Mouse (Mus musculus) 3134 (cell line): ENCODE results near the gene Car2.

Experiments
- DNase-seq: peaks from one replicate; pipeline ENCODE4 v3.0.0-alpha.2; 2011; ENCODE audit warnings: low spot score; ENCODE audit not compliant: insufficient read length; ENCODE audit errors: extremely low read depth

Gene Car2

DNA sequence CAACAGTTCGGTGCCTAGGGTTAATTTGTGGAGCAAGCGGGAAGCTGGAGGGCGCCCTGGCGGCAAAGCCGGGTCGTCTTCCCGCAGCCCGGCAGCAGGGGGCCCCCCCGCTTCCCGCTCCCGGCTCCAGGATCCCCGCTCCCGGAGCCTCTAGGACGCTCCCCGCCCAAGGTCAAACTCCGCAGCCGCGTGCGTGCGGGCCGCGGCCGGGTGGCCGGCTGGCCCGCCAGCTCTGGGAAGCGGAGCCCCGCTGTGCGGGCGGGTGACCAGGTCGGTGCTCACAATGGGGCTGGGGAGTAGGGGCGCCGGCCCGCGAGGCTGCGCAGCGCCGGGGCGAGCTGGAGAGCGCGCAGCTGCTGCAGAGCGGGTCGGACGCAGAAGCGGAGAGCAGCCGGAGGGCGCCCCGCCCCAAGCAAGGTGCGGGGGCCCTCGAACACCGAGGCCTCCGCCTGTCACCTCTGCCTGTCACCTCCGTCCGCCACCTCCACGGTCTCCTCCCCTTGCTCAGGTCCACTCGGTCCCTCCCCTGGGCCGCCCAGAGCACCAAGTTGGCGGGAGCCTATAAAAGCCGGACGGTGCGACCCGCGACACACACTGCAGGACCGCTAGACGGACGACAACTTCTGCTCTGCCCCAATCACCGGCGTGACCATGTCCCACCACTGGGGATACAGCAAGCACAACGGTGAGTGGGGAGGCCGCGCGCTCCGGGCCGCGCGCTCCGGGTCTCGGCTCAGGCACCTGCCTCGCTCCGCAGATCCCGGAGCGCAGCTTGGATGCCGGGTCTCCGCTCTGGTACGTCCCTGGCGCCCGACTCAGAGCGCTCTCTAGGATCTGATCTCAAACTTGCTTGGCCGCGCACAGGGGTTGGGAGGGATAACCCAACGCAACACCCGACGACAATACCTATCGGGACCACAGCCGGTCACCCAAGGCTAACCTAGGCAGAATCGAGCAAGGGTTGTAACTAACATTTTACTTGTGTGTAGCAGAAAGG lies at the start of gene Car2:
Gene Car2, plus strand, starts transcription at position 172 of the 997 bp plus-strand sequence.
- no peak for DNase-seq

DNA sequence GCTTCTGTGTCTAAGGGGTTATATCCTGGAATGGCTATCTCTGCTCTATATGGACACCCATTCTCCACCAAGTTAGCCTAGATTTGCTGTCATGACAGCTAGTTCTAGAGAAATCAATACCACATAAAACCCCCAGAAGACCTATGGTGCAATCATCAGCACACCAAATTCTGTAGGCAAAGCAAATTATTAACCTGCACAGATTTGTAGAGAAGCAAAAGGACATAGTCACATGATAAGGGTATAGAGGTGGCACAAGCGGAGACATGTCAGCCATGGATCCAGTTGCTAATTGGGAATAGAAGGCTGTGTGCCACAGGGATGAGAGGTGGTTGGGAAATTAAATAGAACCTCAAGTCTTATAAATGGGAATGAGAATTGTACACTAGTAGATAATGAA lies 47.1 kb upstream of the Car2 start:
- DNase-seq, result no peak

DNA sequence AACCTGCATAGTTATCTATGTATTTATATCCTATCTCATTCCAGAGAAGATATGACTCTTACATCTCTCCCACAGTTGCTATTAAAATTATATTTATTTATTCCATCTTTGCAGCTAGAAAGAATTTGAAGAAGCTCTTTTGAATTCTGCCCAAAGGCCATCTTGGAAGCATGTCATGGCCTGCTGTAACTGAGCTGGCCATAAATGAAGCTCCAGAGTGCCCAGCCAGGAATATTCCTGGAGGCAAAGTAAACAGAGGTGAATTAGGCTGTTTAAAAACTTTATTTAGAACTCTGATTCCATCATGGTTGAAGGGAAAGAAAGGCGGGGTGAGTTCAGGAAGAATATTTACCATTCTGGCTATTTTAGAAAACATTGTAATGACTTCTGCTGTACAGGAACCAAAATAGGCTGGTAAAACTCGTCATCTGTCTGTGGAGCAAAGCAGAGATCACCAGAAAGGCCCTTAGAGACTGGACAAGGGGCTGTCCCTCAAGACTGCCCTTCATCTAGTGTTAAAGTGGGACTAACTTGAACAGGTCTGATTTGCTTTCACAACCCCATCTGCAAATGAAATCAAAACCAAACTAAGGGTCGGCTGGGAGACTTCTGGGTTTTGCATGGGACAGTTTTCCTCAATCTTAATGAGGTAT lies 46.5 kb upstream of the Car2 start:
- DNase-seq, result no peak

DNA sequence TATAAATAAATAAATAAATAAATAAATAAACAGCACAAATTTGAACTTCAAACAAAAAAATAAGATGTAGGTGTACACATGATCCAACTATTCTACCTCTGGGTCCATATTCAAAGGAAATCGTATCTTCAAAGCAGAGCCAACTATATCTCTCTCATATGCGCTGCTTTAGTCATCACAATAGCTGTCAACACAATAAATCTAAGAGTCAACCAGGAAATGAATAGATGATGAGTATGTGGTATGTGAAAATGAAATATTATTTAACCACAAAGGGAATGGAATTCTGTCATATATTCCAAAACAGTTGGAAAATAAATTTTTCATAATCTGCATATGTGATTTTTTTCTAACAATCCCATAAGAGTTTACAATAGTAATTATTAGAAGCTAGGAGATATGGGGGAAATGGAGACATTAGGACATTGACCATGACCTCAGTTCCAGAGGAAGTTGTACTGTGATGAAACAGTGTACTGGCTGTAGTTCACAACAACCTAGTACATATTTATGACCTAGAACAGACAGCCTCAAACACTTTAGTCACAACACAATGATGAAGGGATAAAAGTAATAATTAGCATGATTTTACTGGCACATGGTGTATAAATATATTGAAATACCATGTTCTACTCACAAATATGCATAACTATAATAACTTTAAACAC lies 37.4 kb upstream of the Car2 start:
- DNase-seq, result no peak

DNA sequence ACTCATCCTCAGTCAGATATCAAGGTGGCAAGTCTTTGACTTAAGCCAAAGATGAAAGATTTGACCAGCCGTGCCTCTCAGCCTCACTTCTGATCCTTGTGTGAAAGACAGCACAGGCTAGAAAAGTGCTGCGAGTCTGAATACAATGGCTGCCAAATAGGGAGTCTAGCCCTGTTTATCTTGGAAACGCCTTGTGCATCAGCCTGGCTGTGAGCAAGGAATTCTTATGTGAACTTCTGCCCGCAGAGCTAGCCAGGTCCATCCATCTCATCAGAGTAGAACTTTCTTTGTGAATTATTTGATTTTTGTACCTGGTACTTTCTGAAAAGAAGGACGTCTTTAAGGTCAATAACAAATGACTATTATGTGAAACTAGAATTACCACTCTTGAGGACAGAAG lies 32.1 kb upstream of the Car2 start:
- no peak for DNase-seq

DNA sequence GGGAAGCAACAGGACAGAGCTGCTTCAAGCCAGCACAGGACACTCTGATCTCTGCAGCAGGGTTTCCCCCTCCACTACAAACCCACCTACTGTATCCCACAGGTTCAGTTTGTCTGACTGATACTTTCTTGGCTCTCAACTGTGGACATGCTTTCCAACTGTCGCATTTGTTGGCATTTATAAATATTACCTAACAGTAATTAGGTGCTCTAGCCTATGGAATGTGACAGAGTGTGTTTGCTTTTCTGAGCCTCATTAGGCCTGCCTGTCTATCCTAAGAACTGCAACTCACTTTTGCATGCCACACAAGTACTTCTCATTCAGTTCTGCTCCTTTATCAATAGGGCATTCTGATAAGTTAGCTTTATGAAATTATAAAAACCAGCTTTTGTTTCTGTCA lies 31.6 kb upstream of the Car2 start:
- no peak for DNase-seq

DNA sequence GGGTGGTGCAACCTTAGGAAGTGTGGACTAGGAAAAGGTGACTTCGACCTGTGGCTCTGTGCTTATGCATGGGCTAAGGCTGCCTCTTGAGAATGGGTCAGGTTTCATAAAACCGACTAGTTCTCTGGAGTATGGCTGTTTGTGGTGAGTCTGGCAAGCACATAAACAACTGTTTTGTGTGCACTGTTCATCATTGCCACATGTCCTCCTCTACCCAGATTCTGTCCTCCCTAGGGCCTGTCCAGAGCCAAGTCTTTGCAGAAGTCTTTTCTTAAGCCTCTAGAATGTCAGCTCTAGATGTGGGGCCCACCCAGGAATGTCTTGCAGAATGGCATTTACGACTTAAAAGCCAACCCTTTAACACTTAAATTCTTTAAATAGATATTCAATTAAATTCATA lies 28.2 kb upstream of the Car2 start:
- DNase-seq, result no peak

DNA sequence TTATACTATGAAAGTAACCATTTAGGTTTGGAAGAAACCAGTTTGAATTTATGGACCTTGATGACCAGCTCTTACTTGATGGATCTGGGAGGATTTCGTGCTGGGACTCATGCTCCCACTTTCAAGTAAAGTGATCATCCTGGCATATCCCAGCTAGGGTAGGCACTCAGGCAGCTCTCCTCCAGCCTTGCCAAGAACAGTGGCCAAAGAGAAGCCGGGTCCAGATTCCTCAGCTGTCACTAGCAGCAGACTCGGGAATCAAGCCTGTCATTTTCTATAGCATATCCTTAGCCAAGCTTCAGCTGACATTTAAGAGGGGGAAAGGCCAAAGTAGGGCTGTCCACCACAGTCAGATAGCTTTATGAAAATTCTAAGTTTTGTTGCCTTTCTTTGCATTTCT lies 25.8 kb upstream of the Car2 start:
- no peak for DNase-seq

DNA sequence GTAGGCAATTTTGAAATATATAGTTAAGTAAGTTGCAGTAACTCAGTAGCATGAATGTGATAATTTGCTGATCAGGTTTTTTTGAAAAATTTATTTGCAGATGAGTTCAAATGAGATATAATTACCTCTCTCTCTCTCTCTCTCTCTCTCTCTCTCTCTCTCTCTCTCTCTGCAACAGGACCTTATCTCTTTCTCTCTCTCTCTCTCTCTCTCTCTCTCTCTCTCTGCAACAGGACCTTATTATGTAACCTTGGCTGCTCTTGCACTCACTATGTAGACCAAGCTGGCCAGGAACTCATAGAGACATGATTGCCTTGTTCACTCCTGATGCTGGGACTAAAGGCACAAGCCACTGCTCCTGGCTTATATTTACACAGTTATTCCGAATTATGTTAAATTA lies 24.9 kb upstream of the Car2 start:
- DNase-seq, result no peak

DNA sequence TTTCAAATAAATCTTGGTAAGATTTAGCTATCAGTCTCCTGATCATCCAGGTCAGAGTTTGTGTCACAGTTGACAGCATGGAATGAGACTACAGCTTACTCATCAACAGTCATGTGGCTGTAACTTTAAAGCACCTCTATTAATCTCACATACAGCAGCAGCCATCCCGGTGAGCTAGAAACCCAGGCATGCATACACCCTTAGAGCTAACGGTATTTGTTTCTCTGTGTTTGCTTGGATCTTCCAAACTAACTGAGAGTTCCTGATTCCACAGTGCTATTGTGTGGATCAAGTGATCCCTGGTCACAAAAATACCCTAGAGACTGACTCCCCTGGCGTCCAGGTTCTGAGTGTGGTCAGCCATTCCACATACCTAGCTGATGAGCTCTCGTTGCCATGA lies 24.3 kb upstream of the Car2 start:
- no peak for DNase-seq

DNA sequence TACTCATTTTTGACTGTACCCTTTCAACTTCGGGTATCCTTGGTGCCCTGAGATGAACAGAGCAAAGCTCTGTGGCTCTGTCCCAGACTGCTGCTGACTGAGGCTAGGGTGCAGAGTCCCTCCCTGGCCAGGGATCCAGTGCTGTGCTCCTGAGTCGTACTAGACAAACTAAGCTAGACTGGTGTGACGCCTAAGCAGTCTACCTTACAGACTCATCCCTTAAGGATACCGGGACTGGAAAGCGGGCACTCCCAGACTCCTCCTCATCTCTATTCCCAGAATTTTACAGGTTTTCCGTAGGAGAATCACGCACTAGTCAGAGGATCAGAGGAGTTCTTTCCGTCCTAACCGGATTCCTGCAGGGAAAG lies 23.4 kb upstream of the Car2 start:
- no peak for DNase-seq

DNA sequence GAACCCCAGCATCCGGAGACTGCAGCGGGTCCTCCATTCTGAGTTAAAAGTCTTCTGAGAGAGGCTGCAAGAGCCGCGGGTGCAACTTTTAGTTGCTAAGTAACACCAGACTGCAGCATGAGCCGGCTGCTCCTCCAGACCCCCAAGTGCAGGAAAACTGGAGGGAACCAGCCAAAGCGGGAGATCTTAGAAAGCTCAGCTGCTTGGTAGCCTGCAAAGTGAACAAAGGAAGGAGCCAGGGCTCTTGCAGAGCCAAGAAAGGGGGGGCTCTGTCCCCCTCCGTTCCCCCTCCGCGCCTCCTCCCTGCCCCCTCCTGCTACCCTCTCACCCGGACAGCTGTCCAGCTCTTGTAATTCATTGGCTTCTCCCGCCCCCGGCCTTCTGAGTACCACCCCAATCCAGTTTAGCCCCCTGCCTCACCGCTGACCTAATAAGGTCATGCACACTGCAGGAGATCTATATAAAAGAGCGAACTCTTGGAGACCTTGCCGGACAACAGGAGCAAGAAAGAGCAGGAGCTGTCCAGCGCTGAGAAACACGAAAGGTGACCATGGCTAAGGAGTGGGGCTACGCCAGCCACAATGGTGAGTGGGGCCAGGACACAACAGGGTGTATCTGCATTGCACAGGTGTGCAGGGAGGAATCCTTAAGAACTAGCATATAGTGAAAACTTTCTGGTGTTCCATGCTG lies 22.9 kb upstream of the Car2 start, which contains the start of gene Car3:
Gene Car3, plus strand, starts transcription at position 491 of the 690 bp plus-strand sequence.
- DNase-seq, result no peak

DNA sequence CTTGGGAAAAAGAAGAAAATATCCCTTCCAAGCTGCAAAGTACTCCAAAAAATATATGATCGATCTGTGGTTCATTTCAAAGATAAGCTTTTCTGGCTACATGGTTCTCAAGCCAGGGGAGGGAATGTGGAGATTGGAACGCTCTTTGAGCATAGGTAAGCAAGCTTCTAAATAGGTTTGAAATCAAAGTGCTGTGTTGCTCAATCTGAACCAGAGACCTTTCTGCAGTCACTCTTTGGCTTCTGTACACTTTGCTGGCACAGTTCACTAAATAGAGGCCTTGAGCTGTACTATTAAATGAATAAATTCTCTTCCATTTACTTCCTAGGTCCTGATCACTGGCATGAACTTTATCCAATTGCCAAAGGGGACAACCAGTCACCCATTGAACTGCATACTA lies 22.2 kb upstream of the Car2 start:
- DNase-seq, result no peak

DNA sequence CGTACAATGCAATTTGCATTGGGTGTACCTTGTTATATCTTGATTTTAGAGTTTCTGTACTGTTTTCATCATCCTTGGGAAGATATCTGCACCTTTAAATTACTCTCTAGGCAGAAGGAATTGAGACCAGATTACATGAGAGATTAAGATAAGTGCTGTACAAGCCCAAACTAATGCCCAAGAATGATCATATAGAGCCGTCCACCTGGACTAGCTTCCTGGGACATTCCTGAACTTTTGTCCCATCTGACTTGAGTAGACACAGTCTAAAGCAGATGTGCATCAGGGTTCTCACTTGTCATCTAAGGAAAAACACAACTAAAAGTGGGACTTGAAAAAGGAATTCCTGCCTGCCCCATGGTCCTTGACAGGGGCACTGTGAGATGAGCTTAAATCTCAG lies 20.1 kb upstream of the Car2 start:
- DNase-seq, result no peak

DNA sequence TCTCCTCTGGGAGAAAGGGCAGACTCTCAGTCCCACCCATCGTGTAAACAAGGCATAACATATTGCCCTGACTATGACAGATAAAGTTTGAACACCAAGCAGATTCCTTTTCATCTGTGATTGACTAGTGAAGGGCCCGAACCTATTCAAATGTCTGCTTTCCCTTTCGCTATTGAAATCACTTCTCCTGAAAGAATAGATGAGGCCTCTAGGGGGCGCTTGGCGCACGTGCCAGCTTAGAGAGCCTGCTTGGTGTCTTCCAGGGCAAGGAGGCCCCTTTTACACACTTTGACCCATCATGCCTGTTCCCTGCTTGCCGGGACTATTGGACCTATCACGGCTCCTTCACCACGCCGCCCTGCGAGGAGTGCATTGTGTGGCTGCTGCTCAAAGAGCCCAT lies 16.3 kb upstream of the Car2 start:
- peak; percentile 58 for DNase-seq

DNA sequence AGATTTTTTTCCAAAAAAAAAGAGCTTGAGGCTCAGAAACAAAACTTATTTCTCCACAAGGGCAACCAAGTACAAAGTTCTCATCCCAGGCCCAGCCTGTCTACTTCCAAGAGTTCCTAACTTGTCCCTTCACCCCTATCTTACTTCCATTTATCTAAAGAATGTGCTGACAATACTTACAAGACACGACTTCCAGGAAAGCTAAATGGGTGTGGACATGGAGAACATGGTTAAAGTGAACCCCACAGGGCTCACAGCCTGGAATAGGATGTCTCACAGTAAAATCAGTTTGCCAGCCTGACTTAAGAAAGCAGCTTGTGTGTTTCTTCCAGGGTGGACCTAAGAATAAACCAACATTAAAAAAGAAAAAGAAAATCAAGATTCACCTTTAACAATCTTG lies 15.5 kb upstream of the Car2 start:
- no peak for DNase-seq

DNA sequence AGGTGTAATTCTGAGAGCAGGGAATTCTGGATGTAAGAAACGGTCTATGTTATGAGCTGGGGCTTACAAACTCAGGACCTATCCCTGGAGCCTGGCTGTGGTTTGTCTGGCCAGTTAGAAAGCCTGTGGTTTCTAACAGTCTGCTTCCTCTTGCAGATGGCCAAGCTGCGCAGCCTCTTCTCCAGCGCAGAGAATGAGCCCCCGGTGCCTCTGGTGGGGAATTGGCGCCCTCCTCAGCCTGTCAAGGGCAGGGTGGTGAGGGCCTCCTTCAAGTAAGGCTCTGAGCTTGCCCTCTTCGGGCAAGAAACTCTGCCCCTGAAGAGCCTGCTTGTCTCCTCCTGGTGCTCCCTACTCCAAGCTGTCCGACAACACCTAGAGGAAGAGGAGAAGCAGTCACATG lies 14.7 kb upstream of the Car2 start:
- DNase-seq, result no peak

DNA sequence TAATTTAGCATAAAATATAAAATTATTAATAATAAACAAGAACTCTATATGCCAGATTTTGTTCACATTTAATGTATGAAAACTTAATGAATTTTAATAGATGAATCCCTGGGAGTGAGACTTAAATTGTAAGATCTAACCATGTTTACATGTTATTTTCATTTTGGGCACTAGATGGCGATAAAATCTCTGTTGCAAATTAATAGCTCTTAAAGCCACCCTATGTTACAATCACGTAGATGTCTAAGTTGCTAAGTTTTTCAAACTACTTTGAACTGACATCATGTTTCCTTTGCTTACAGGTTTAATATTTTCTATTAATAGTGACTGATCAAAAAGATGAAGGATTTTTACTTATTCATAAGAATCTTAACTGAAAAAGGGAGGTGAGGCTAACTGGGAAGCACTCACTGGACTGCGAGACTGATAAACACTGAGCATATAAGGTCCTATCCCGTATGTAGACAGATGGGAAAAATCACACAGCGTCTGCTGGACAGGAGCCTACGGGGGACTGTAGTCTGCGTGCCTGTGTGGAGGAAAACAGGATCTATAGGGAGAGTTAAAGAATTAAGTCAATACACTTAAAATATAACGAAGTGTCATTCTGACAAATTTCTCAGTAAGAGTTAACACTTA lies 11.6 kb upstream of the Car2 start:
- DNase-seq, result no peak

DNA sequence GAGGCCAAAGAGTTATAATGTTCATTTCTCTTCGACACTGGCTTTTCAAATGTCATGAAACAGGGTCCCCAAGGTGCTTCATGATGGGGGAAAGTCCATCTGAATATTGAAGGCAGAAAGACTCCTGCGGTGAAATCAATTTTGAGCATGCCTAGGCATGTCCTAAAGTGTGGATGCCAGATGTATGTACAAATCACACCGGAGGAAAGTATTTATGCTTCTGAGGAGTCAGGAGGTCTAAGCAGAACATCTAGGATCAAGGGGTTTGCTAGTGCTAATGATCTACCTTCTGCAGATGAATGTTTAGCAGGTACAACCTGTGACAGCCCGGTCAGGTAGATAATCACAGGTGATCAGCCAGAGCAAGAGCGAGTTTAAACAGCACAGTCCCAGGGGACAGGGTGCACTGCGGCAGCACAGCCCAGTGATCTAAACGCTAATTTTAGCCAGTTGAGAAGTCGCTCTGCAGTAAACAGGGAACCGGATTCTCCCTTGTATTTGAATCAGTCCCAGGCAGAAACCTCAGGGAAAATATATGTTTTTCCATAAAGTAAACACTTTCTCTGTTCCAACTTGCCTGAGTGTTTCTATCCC lies 9.7 kb upstream of the Car2 start:
- DNase-seq, result no peak

DNA sequence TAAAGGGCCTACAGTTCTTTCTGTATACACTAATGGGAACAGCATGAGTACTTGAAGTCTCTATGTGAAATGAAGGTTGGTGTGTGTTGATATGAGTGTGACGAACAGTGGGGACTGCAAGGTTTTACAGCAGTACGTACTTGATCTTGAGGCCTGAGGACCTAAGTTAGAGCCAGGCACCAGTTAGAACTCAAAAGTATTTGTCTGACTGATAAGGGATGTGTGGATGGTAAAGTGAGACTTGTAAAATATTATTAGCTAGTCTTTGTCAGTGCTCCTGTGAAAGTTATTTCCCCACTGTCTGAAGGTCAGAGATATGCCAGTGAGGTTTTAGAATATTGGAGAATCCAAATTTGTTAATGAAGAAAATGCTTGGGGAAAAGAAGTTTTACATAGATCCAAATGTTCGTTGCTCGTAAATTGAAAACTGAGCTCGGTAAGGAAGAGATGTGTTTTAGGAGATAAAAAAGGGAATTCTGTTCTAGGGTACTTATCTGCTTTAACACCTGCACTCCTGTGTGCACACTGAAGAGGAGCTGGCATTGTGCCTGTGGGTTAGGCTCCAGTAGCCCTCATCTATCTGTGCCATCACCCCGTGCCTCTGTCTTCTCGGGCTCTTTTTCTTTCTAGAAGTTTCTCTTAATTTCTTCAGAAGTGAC lies 8.7 kb upstream of the Car2 start:
- no peak for DNase-seq
